Mouse (Mus musculus): ENCODE data around the gene Plscr5. TPM values are rescaled to one million over a fixed set of nuclear protein-coding genes. Genes with fewer than 3 reads are reported as not detected.

Gene Plscr5
- polyA plus RNA-seq (2017; shearing (Covaris generic)) = not detected

DNA sequence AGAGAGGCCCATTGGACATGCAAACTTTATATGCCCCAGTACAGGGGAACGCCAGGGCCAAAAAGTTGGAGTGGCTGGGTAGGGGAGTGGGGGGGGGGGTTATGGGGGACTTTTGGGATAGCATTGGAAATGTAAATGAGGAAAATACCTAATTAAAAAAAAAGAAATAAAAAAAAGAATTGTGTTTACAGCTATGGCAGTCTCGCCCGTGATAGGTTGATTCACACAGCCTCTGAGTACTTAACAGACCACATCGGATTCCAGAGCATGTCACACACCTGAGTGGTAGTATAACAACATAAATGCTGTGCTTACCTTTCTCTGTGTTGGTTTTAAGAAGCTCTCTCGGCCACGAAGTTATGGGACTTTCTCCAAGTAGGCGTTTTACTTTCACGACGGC is at the start of gene Plscr5:
Gene Plscr5, plus strand, starts transcription at position 301 of the 400 bp plus-strand sequence.

DNA sequence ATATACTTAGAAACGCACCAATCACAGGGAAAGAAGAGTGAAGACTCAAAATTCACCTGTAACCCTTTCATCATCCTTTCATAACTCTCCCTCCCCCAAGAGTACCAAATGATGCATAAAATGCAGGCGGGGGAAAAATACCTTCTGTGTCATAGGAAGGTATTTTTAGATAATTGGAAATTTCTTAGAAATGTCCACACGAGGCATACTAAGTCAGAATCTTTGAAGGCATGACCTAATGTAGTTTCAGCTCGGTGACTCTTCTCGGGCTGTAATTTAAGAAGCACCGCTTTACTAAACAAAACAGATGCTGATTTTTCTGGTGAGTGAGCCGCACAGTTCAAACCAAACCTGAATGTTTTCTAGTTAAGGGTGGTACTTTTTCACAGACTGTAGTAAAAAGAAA is 56.7 kb downstream of the Plscr5 start, which contains the start of gene Plscr1:
Gene Plscr1, plus strand, starts transcription at position 304 of the 406 bp plus-strand sequence.

Other genes starting within 250 kb of the Plscr5 start
- 71.1 TPM for gene Plscr1, start 56.8 kb downstream of the Plscr5 start, polyA plus RNA-seq (2017; shearing (Covaris generic))
- gene Plscr2, start 82.7 kb downstream of the Plscr5 start, polyA plus RNA-seq (2017; shearing (Covaris generic)) = 0.56 TPM
- not detected for gene 1700057G04Rik, start 116.4 kb downstream of the Plscr5 start, polyA plus RNA-seq (2017; shearing (Covaris generic))

Measured in effector memory CD4-positive, alpha-beta T cell, adult 7 months (primary cell).